Mouse (Mus musculus): ENCODE results near the gene Ddx43. TPM values are rescaled to one million over a fixed set of nuclear protein-coding genes. Genes with fewer than 3 reads are reported as not detected.
A peak's percentile ranks its signal among the peaks of the same experiment; 100 is the strongest.

Ddx43 gene
- total RNA-seq, 2 experiments from 2014 or later: not detected

GRCm38 (mm10) chr9:78372827-78373504, 22.6 kb upstream of the Ddx43 start:
- no peak for DNase-seq

GRCm38 (mm10) chr9:78374397-78374796, 21.2 kb upstream of the Ddx43 start:
- DNase-seq: no peak

- DNase-seq: no peak
These were observed 20.6 kb upstream of the Ddx43 start for GRCm38 (mm10) chr9:78374885-78375389.

- no peak for DNase-seq
These were observed 20.1 kb upstream of the Ddx43 start for GRCm38 (mm10) chr9:78375486-78375885.

DNA sequence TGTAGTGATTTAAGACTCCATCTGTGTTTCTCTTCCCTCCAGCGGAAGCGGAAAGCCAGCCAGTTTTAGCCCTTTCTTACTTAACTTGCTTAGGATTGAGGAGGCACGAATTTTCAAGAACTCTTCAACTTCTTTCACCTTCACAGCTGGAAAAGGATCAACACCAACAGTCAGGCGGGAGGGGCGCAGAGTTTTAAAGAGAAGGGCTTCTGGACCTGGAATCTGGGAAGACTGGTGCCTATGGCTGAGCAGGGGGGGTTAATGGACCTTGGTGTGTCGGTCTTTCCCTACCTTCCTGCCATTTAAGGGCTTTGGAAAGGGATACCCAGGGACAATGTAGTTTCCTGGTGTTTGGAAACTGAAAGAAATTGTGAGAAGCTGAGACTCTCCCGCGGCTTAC, 18.0 kb upstream of the Ddx43 start:
- no peak for DNase-seq

GRCm38 (mm10) chr9:78378113-78378785, 17.3 kb upstream of the Ddx43 start, which contains the start of gene Ooep:
TSS of gene Ooep (minus strand) at chr9:78378725.
- DNase-seq: peak in 1 of 2 experiments; percentile 6

DNA sequence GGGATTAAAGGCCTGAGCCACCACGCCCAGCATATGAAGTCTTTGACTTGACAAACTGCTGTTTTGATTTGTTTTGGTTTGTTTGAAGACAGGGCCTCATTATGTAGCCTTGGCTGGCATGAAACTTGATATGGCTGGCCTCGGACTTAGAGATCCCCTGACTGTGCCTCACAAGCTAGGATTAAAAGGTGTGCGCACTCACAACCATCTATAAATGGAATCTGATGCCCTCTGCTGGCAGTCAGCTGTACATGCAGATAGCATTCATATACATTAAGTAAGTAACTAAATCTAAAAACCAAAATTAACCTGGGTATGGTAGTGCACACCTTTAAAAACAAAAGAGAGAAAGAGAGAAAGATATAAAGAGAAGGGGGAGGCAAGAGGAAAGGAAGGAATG, 9.7 kb upstream of the Ddx43 start:
- DNase-seq: peak in 1 of 2 experiments; percentile 12

- DNase-seq: no peak
These were observed 8.6 kb upstream of the Ddx43 start for GRCm38 (mm10) chr9:78386947-78387346.

- no peak for DNase-seq
These were observed 5.6 kb upstream of the Ddx43 start for GRCm38 (mm10) chr9:78389981-78390380.

GRCm38 (mm10) chr9:78393741-78394140, 1.8 kb upstream of the Ddx43 start:
- DNase-seq: no peak

DNA sequence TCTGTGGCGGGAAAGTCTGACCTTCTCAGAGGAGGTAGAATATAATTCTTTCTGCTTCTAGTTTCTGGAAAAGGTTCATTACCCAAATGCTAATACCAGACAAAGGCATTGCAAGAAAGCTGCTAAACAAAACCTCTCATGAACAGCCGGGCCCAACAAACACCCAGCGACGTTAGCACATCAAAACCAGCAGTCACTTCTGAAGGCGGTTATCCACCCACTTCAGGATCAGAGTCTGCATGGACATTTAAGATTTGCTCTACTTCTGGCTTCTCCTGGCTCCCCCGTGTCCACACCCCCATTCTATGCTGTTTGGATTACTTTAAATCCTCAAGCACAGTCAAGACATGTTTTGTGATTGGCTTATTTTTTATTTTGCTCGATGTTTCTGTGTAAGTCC, 975 bp upstream of the Ddx43 start:
- no peak for DNase-seq

GRCm38 (mm10) chr9:78395244-78395629, 340 bp upstream of the Ddx43 start:
- DNase-seq: no peak

GRCm38 (mm10) chr9:78396517-78396916, 940 bp downstream of the Ddx43 start:
- no peak for DNase-seq

GRCm38 (mm10) chr9:78400570-78400969, 5.0 kb downstream of the Ddx43 start:
- DNase-seq: no peak

DNA sequence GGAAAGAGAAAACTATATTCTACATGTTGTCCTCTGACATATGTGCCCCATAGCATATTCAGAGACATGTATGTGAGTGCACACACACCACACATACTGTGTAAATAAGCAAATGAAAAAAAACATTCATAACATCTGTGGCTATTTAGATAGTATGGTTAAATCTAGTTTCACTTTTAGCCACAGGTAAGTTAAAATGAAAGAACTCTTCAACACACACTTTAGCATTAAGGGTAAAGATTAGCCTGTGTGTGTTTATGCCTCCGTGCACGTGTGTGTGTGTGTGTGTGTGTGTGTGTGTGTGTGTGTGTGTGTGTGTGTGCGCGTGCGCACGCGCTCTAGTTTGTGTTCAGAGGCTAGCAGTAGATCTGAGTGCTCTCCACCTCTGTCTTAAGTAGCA, 6.0 kb downstream of the Ddx43 start:
- no peak for DNase-seq

DNA sequence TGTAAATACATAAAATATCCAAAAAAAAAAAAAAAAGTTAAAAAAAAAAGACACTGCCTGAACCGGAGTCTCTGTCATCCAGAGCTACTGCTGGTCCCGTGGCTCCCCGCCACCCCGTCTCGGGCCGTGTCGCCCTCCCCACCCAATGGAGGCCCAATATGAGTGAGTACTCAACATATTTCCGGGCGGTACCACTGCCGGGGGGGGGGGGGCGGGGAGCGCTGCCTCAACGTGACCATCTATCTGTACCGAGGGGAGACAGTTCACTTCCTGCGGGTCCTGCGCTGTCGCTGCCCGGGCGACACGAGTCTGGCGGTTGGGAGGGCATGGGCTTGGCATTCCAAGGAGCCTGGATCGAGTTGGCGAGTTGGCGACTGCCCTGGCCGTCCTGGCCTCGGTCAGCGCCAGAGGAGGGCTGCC, 31.8 kb downstream of the Ddx43 start:
- peak in 1 of 2 experiments; percentile 16 for DNase-seq

- DNase-seq: no peak
These were observed 32.6 kb downstream of the Ddx43 start for GRCm38 (mm10) chr9:78428185-78428584.

DNA sequence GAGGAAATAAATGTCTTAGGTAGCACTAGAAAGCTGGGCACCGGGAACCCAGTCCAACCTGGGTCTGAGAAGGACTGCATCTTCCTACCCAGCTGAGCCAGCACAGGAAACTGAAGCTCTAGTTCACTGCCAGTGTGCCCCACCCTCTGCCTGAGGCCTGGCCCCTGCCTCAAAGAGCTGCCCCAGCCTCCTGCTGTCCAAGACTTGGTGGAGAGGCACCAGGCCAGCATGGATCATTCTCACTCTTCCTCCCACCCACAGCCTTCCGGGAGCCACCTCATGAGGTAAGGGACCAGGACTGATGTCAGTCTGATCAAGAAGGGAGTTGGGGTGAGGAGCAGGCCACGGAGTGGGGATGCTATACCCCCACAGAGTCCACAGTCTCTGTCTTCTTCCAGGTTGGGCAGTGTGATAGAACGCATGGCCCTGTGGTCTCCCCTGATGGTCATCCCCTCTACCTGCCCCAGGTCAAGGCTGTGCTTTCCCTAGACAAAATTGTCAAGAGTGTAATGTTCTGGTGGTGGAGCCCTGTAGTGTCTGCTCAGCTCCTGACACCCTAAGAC, 33.4 kb downstream of the Ddx43 start:
- no peak for DNase-seq

DNA sequence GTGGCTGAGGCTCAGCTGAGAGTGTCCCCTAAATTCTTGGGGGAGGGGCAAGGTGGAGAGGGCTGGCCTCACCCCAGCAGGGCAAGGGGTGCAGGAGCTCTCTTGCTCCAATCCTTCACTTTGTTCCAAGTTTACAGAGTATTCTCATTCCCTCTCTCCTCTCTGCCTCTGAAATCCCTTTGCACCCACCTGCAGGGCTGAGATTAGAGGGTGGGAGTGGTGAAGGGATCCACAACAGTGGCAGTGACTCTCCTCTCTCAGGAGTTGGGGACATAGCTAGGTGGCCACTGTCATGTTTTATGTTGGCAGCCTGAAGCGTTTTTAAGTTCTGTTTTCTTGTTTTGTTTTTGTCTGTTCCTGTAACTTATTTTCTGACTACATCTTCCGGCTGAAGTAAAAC, 34.0 kb downstream of the Ddx43 start:
- no peak for DNase-seq

- peak in 1 of 2 experiments; percentile 7 for DNase-seq
These were observed 34.9 kb downstream of the Ddx43 start for GRCm38 (mm10) chr9:78430486-78430885.

GRCm38 (mm10) chr9:78432471-78432870, 36.9 kb downstream of the Ddx43 start:
- no peak for DNase-seq

DNA sequence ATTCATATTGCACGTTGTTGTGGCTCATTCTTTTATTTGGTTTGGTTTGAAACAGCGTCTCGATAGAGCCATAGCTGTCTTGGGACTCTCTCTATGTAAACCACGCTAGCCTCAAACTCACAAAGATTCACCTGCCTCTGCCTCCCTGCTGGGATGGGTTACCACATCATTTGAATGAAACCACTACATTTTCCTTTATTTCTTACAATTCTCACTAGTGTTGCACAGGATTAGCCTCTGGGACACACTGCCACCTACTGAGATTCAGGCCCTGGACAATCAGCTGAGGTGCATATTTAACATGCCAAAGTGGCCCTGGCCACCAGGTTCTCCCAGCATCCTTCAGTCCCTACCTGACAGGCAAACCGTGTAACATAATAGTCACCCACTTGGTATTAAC, 43.8 kb downstream of the Ddx43 start:
- no peak for DNase-seq

DNA sequence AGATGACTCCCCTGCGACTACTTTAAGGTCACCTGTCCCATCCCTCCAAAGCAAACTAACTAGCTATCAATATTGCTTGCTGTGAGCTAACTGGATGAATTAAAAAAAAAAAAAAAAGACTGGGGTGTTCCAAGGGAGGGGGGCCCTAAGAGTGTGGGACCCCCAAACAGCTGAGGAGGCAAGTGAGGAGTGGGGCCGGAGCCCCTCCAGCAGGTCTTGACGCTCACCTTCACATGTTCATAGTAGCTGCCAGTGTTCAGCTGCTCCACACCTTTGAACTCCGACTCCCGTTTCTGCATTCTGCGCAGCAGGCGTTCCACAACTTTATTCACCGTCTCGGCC, 46.6 kb downstream of the Ddx43 start:
- DNase-seq: no peak

Measured in adrenal gland, postnatal 36 days (tissue).